Mouse (Mus musculus) mammary gland, adult 2 months (tissue): ENCODE measurements around the gene Alg3. TPM values are rescaled to one million over a fixed set of nuclear protein-coding genes. Genes with fewer than 3 reads are reported as not detected.

Experiments used
- polyA plus RNA-seq: library from polyadenylated mRNA; depleted of rRNA; stranded (reverse); fragments of >200 nt; gene quantifications from 2 replicates; pipeline ENCODE4 v1.2.3, GENCODE M21; 2012; ENCODE audit warnings: low replicate concordance; rRNA removed

The Alg3 gene
- polyA plus RNA-seq = 21.7 and 34.6 TPM in 2 replicates

GRCm38 (mm10) chr16:20611357-20612227, at the start of gene Alg3, which contains the start of the genes Eef1akmt4 and Gm49333:
TSS of gene Alg3 (minus strand) at chr16:20611735.
TSS of gene Eef1akmt4 (plus strand) at chr16:20611593.
TSS of gene Gm49333 (plus strand) at chr16:20611610.

GRCm38 (mm10) chr16:20651076-20651946, 39.8 kb upstream of the Alg3 start, which contains the start of gene Psmd2:
TSS of gene Psmd2 (plus strand) at chr16:20651652.

GRCm38 (mm10) chr16:20629731-20630634, 18.4 kb upstream of the Alg3 start, which contains the start of gene Ece2:
TSS of gene Ece2 (plus strand) at chr16:20629828.

GRCm38 (mm10) chr16:20621191-20621990, 9.9 kb upstream of the Alg3 start, which contains the start of gene Camk2n2:
TSS of gene Camk2n2 (minus strand) at chr16:20621287.

GRCm38 (mm10) chr16:20589366-20589938, 22.1 kb downstream of the Alg3 start, which contains the start of gene Vwa5b2:
TSS of gene Vwa5b2 (plus strand) at chr16:20589471.

Other genes starting within 250 kb of the Alg3 start
- gene Abcc5, start 185.3 kb downstream of the Alg3 start, polyA plus RNA-seq = 73.3 and 146 TPM in 2 replicates
- 21.0 and 31.7 TPM in 2 replicates for gene Eif2b5, start 112.9 kb downstream of the Alg3 start, polyA plus RNA-seq
- gene Dvl3, start 94.8 kb downstream of the Alg3 start, polyA plus RNA-seq = 28.1 and 40.9 TPM in 2 replicates
- 358 and 433 TPM in 2 replicates for gene Ap2m1, start 76.3 kb downstream of the Alg3 start, polyA plus RNA-seq
- gene Abcf3, start 63.2 kb downstream of the Alg3 start, polyA plus RNA-seq = 36.3 and 59.9 TPM in 2 replicates
- gene Vwa5b2, start 22.3 kb downstream of the Alg3 start, polyA plus RNA-seq = 0.07 and 0.08 TPM in 2 replicates
- 11.1 and 19.6 TPM in 2 replicates for gene Eef1akmt4, start 142 bp downstream of the Alg3 start, polyA plus RNA-seq
- 0.11 TPM in 1 of 2 replicates, not detected in the other for gene Gm49333, start 125 bp downstream of the Alg3 start, polyA plus RNA-seq
- 3.1 and 3.8 TPM in 2 replicates for gene Camk2n2, start 9.6 kb upstream of the Alg3 start, polyA plus RNA-seq
- gene Ece2, start 18.1 kb upstream of the Alg3 start, polyA plus RNA-seq = 0.39 and 0.80 TPM in 2 replicates
- 56.1 and 124 TPM in 2 replicates for gene Psmd2, start 39.9 kb upstream of the Alg3 start, polyA plus RNA-seq
- 561 and 704 TPM in 2 replicates for gene Eif4g1, start 56.6 kb upstream of the Alg3 start, polyA plus RNA-seq
- gene Fam131a, start 81.5 kb upstream of the Alg3 start, polyA plus RNA-seq = 12.4 and 13.4 TPM in 2 replicates
- gene Polr2h, start 105.9 kb upstream of the Alg3 start, polyA plus RNA-seq = 8.1 and 18.2 TPM in 2 replicates
- gene Clcn2, start 106.0 kb upstream of the Alg3 start, polyA plus RNA-seq = 19.8 and 20.9 TPM in 2 replicates
- 15.3 and 17.7 TPM in 2 replicates for gene Chrd, start 121.4 kb upstream of the Alg3 start, polyA plus RNA-seq
- gene Thpo, start 122.8 kb upstream of the Alg3 start, polyA plus RNA-seq = 3.8 and 7.6 TPM in 2 replicates